Mouse (Mus musculus) ovary, adult 18-20 months (tissue): ENCODE measurements at regions not wholly inside any gene's neighbourhood (a gene's known extent, or its start where the extent isn't known, plus 50 kb on each side); places are given as distances from the start of the nearest gene placed in this dataset.

Source experiments
- DNase-seq: peaks from one replicate; pipeline ENCODE4 v3.0.0; 2022; ENCODE audit warnings: low spot score, mixed read lengths

GRCm38 (mm10) chr14:72783248-72783647, 73.4 kb upstream of the Fndc3a start:
- peak; percentile 15 for DNase-seq

- DNase-seq: no peak
These were observed 69.6 kb upstream of the Fndc3a start for GRCm38 (mm10) chr14:72779446-72779845.

- no peak for DNase-seq
These were observed 69.0 kb upstream of the Fndc3a start for GRCm38 (mm10) chr14:72778756-72779155.

DNA sequence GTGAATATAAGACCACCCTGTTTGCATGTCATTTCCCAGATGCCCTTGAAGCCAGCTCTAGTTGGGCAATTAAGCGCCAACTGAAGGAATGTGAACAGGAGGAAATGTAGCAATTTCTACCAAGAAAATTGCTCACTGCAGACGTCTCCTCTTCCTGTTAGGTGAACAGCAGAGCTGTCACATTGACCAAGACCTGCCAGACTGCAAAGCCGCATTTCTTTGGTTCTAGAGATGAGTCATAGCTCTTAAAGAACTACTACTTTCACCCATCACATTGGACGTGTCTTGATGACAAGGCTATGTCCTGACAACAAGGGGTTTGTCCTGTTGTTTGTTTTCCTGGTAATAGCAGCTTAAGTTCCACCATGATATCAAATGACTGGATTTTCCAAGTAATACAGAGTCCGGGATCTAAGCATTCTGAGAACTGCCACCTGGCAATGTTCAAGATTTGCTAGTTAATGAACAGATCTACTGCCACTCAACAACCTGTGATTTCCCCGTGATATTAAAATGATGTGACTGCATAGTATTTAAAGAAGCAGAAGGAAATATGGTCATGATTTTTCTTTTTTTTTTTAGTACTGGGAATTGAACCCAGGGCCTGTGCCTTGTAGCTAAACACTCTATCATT, 68.2 kb upstream of the Fndc3a start:
- DNase-seq: no peak

DNA sequence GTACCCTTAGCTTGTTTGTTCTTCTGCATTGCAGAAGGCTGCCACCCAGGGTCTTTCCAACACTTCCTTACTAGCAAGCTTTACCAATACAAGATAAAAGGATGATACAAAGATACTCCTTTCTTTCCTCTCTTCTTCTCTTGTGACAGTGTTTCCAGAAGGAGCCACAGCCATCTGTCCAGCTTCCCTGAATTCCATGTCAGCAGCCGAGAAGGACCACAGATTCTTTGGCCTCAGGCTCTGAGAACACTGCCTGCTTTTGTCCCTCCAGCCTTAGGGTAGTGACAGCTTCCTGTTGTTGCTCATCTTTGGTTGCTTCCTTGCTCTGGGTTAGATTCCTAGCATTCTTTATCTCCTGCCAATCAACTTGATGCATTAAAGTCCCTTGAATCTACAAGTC, 60.4 kb upstream of the Fndc3a start:
- DNase-seq: no peak

GRCm38 (mm10) chr14:72760123-72760522, 50.3 kb upstream of the Fndc3a start:
- no peak for DNase-seq
